In the genomic region with DNA sequence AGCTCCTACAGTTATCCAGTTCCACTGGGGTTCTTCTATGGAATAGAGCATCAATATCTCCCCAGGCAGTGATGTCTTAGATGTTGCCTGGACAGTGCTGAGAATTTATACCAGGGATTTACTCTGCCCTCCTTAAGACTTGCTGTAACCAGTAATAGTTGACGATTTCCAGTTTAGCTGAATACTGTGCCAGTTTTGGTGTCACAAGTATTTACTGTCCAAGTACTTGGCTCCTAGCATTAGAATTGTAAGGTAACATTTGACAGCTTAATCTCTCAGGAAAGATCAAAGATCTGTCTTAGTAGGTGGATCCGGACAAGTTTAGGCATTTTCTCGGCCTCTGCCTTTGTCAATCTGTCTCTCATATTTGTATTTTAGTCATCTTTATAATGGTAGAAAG, we compare ENCODE assay signal across 22 mouse cellular contexts. TPM values are rescaled to one million over a fixed set of nuclear protein-coding genes. Genes with fewer than 3 reads are reported as not detected.
A peak's percentile ranks its signal among the peaks of the same experiment; 100 is the strongest.
DNase-seq lines count a peak whose midpoint lies in the region; ATAC-seq and TF ChIP-seq lines count a peak whose summit lies in the region.
"Had no signal": no experiment of that assay in that cellular context is flagged by ENCODE, and none has a peak within 500 bp of the region (broad histone marks: within the 10 kb centered on the region; RNA-seq: fewer than 3 reads in every experiment).

No protein-coding gene starts in this region.

- 0 out of 2 replicates have a peak overlapping the region, but pooled peaks have one; percentile 4 for H3K4me3 ChIP-seq in intestine, embryonic 14.5 days (ENCODE audit: low read depth, low read length)
- H3K4me3 ChIP-seq in intestine, postnatal 0 days (ENCODE audit: low read depth, low read length): no peak overlapping the region
- no peak overlapping the region for H3K4me3 ChIP-seq in embryonic facial prominence, embryonic 15.5 days (replicated peaks)
- H3K4me3 ChIP-seq in intestine, embryonic 16.5 days (ENCODE audit: low read length): no peak overlapping the region
- H3K4me3 ChIP-seq: forebrain, embryonic 10.5 days; gastrocnemius, adult 2 months; heart, embryonic 10.5 days had no signal

- peaks cover 5% of the 10 kb centered on the region for H3K36me3 ChIP-seq in intestine, embryonic 14.5 days (ENCODE audit: control insufficient read depth, insufficient read depth, low read length)
- 0 out of 2 replicates have a peak, but pooled peaks cover 6% of the 10 kb centered on the region for H3K36me3 ChIP-seq in intestine, postnatal 0 days (ENCODE audit: control insufficient read depth, insufficient read depth)
- peaks cover 6% of the 10 kb centered on the region; the same call in 1 of the 2 replicates for H3K36me3 ChIP-seq in embryonic facial prominence, embryonic 15.5 days
- H3K36me3 ChIP-seq in intestine, embryonic 16.5 days (ENCODE audit: control insufficient read depth, insufficient read depth, low read length): peaks cover 4% of the 10 kb centered on the region; the same call in 1 of the 2 replicates

- H3K27ac ChIP-seq in intestine, embryonic 14.5 days (ENCODE audit: low read depth): no peak overlapping the region
- H3K27ac ChIP-seq in intestine, postnatal 0 days (ENCODE audit: low read depth, low read length): no peak overlapping the region
- no peak overlapping the region for H3K27ac ChIP-seq in embryonic facial prominence, embryonic 15.5 days (replicated peaks)
- H3K27ac ChIP-seq in intestine, embryonic 16.5 days (ENCODE audit: low read length): no peak overlapping the region
- H3K27ac ChIP-seq: forebrain, embryonic 10.5 days; gastrocnemius, adult 2 months; heart, embryonic 10.5 days; hindbrain, embryonic 14.5 days had no signal

- H3K9me3 ChIP-seq in intestine, embryonic 14.5 days (ENCODE audit: control insufficient read depth, low read length): no peaks in the 10 kb centered on the region
- H3K9me3 ChIP-seq in intestine, postnatal 0 days (ENCODE audit: control insufficient read depth): no peaks in the 10 kb centered on the region
- H3K9me3 ChIP-seq in embryonic facial prominence, embryonic 15.5 days (replicated peaks): no peaks in the 10 kb centered on the region
- H3K9me3 ChIP-seq in intestine, embryonic 16.5 days (ENCODE audit: control insufficient read depth, low read length): no peaks in the 10 kb centered on the region
- H3K9me3 ChIP-seq: forebrain, embryonic 10.5 days; heart, embryonic 10.5 days had no signal

- H3K4me1 ChIP-seq in intestine, embryonic 14.5 days (replicated peaks; ENCODE audit: control insufficient read depth, insufficient read depth, low read length): peaks cover 31% of the 10 kb centered on the region
- peaks cover 11% of the 10 kb centered on the region for H3K4me1 ChIP-seq in intestine, postnatal 0 days (replicated peaks; ENCODE audit: control insufficient read depth, insufficient read depth, low read length)
- peaks cover 36% of the 10 kb centered on the region for H3K4me1 ChIP-seq in embryonic facial prominence, embryonic 15.5 days
- H3K4me1 ChIP-seq in intestine, embryonic 16.5 days (ENCODE audit: control insufficient read depth, insufficient read depth, low read length): peaks cover 42% of the 10 kb centered on the region

- no peak for DNase-seq in intestine, embryonic 14.5 days (ENCODE audit: low spot score)
- DNase-seq in adipocyte (ENCODE audit: low spot score): peak; percentile 63
- no peak for DNase-seq in thymus, adult 18-20 months
- no peak for DNase-seq in retina, embryonic 14.5 days (ENCODE audit: low spot score)
- DNase-seq: adrenal gland, adult 8-10 months; cerebellum, adult 11 months; cerebellum, adult 8-10 months; cerebellum, postnatal 25 days; gastrocnemius, adult 2 months; gastrocnemius, postnatal 25 days; heart, adult 18-20 months; heart, postnatal 10 days; heart, postnatal 4 days; kidney, adult 18-20 months had no signal

- H3K4me2 ChIP-seq in intestine, embryonic 14.5 days (ENCODE audit: low read length): peak overlapping the region; percentile 28
- no peak overlapping the region for H3K4me2 ChIP-seq in intestine, postnatal 0 days (replicated peaks; ENCODE audit: low read depth)
- 0 out of 2 replicates have a peak overlapping the region, but pooled peaks have one; percentile 0 for H3K4me2 ChIP-seq in embryonic facial prominence, embryonic 15.5 days (replicated peaks)
- H3K4me2 ChIP-seq in intestine, embryonic 16.5 days (ENCODE audit: low read depth, low read length): peak overlapping the region; percentile 16; the same call in 1 of the 2 replicates
- H3K4me2 ChIP-seq: hindbrain, embryonic 14.5 days had no signal

- 70% methylated on average over 3 of the region's 3 CpGs for WGBS in intestine, embryonic 14.5 days
- 36% methylated on average over 3 of the region's 3 CpGs for WGBS in intestine, postnatal 0 days
- 70% methylated on average over 3 of the region's 3 CpGs for WGBS in embryonic facial prominence, embryonic 15.5 days
- 57% methylated on average over 3 of the region's 3 CpGs for WGBS in intestine, embryonic 16.5 days

- TF ChIP-seq CTCF in intestine, postnatal 0 days (IDR thresholded peaks at IDR 0.05; ENCODE audit: low read depth): no peak

- no peaks in the 10 kb centered on the region for H3K27me3 ChIP-seq in intestine, embryonic 14.5 days (replicated peaks; ENCODE audit: control insufficient read depth, insufficient read depth, low read length)
- no peaks in the 10 kb centered on the region for H3K27me3 ChIP-seq in intestine, postnatal 0 days (replicated peaks; ENCODE audit: control insufficient read depth, insufficient read depth, low read length)
- no peaks in the 10 kb centered on the region for H3K27me3 ChIP-seq in embryonic facial prominence, embryonic 15.5 days
- H3K27me3 ChIP-seq in intestine, embryonic 16.5 days (replicated peaks; ENCODE audit: control insufficient read depth, insufficient read depth, low read length): no peaks in the 10 kb centered on the region
- H3K27me3 ChIP-seq: CH12.LX had no signal

- no peak overlapping the region for H3K9ac ChIP-seq in intestine, embryonic 14.5 days (ENCODE audit: low read length)
- H3K9ac ChIP-seq in intestine, postnatal 0 days (ENCODE audit: low read depth, low read length): no peak overlapping the region
- no peak overlapping the region for H3K9ac ChIP-seq in embryonic facial prominence, embryonic 15.5 days
- H3K9ac ChIP-seq in intestine, embryonic 16.5 days (ENCODE audit: low read depth, low read length): no peak overlapping the region
- H3K9ac ChIP-seq: hindbrain, embryonic 14.5 days had no signal

- ATAC-seq in intestine, embryonic 14.5 days (replicated peaks; ENCODE audit: low FRiP score, low TSS enrichment, low read depth): no peak
- no peak for ATAC-seq in intestine, postnatal 0 days
- ATAC-seq in embryonic facial prominence, embryonic 15.5 days (ENCODE audit: insufficient number of reproducible peaks, low FRiP score, low TSS enrichment, low read depth): no peak
- no peak for ATAC-seq in intestine, embryonic 16.5 days
- ATAC-seq: forebrain, embryonic 14.5 days had no signal

RNA-seq across cellular contexts. Expression of a gene that starts 5.6 kb away (rescaled TPM):
- 47.3 and 48.8 TPM in 2 replicates for polyA plus RNA-seq in intestine, embryonic 14.5 days (2014; fragmentation: Nextera tagmentation; extraction: Ambion mirVana)
- 15.0 and 15.9 TPM in 2 replicates for polyA plus RNA-seq in intestine, postnatal 0 days (2015; fragmentation: Nextera tagmentation; extraction: Ambion mirVana)
- 20.7 and 23.3 TPM in 2 replicates for polyA plus RNA-seq in embryonic facial prominence, embryonic 15.5 days (2015; fragmentation: Nextera tagmentation; extraction: Ambion mirVana)
- 18.9 and 19.0 TPM in 2 replicates for polyA plus RNA-seq in intestine, embryonic 16.5 days (2015; fragmentation: Nextera tagmentation; extraction: Ambion mirVana)

RNA-seq across cellular contexts. Expression of a gene that starts 32.4 kb away (rescaled TPM):
- polyA plus RNA-seq in intestine, embryonic 14.5 days (2014; fragmentation: Nextera tagmentation; extraction: Ambion mirVana): 69.2 and 76.2 TPM in 2 replicates
- polyA plus RNA-seq in intestine, postnatal 0 days (2015; fragmentation: Nextera tagmentation; extraction: Ambion mirVana): 37.1 and 40.3 TPM in 2 replicates
- 57.4 and 64.4 TPM in 2 replicates for polyA plus RNA-seq in embryonic facial prominence, embryonic 15.5 days (2015; fragmentation: Nextera tagmentation; extraction: Ambion mirVana)
- polyA plus RNA-seq in intestine, embryonic 16.5 days (2015; fragmentation: Nextera tagmentation; extraction: Ambion mirVana): 61.9 and 67.0 TPM in 2 replicates
